Mouse (Mus musculus) embryonic facial prominence, embryonic 11.5 days (tissue): Measurements from ENCODE around the gene Pard3. TPM values are rescaled to one million over a fixed set of nuclear protein-coding genes. Genes with fewer than 3 reads are reported as not detected.
A peak's percentile ranks its signal among the peaks of the same experiment; 100 is the strongest.

Experiments used
- ATAC-seq: fragments of 200-750 bp; cut with Nextera tagmentation; replicated peaks from 2 replicates; pipeline ENCODE4 v1.8.0; 2017; ENCODE audit warnings: low read depth; ENCODE audit not compliant: insufficient number of reproducible peaks, low FRiP score, low TSS enrichment
- DNase-seq: peaks from one replicate; pipeline ENCODE4 v3.0.0-alpha.2; 2015; ENCODE audit warnings: low spot score
- H3K27ac ChIP-seq: fragments of 300-500 bp; sonication (generic); replicated peaks from 2 replicates; pipeline ENCODE4 v1.5.1; 2014; ENCODE audit warnings: mild to moderate bottlenecking, low read depth, low read length, control low read depth
- H3K27me3 ChIP-seq: fragments of 300-500 bp; sonication (generic); 2 replicates; pipeline ENCODE4 v1.6.1; 2014; ENCODE audit warnings: mild to moderate bottlenecking, low read length, moderate library complexity, mixed read lengths; ENCODE audit not compliant: control insufficient read depth, insufficient read depth
- H3K36me3 ChIP-seq: fragments of 300-500 bp; sonication (generic); replicated peaks from 2 replicates; pipeline ENCODE4 v1.6.1; 2014; ENCODE audit warnings: low read depth, mild to moderate bottlenecking, low read length, moderate library complexity, mixed read lengths; ENCODE audit not compliant: control insufficient read depth, insufficient read depth
- H3K4me1 ChIP-seq: fragments of 300-500 bp; sonication (generic); 2 replicates; pipeline ENCODE4 v1.6.1; 2014; ENCODE audit warnings: low read length, mixed read lengths; ENCODE audit not compliant: control insufficient read depth, insufficient read depth
- H3K4me2 ChIP-seq: fragments of 300-500 bp; sonication (generic); 2 replicates; pipeline ENCODE4 v1.6.1; 2014; ENCODE audit warnings: low read depth, mild to moderate bottlenecking, control low read depth, low read length, moderate library complexity
- H3K4me3 ChIP-seq: fragments of 300-500 bp; sonication (generic); 2 replicates; pipeline ENCODE4 v1.5.1; 2014; ENCODE audit warnings: low read depth, low read length, control low read depth
- H3K9ac ChIP-seq: fragments of 300-500 bp; sonication (generic); replicated peaks from 2 replicates; pipeline ENCODE4 v1.6.1; 2014; ENCODE audit warnings: mild to moderate bottlenecking, control low read depth, low read length
- H3K9me3 ChIP-seq: fragments of 300-500 bp; sonication (generic); replicated peaks from 2 replicates; pipeline ENCODE4 v1.6.1; 2016; ENCODE audit warnings: mild to moderate bottlenecking, low read length, inconsistent platforms, mixed read lengths; ENCODE audit not compliant: control insufficient read depth
- WGBS: fragments of 180-500 bp; shearing (Covaris S2); extraction: QIAGEN DNeasy Blood & Tissue Kit; methylation state at CpG from one replicate; pipeline ENCODE4 v1.1.7; 2014; 5-methylcytosine and 5-hydroxymethylcytosine counted together
- polyA plus RNA-seq: library from polyadenylated mRNA; unstranded; fragments of >200 nt; fragmentation: Nextera tagmentation; extraction: Ambion mirVana; gene quantifications from 2 replicates; pipeline ENCODE4 v1.2.1, GENCODE M21; 2014

The Pard3 gene
- polyA plus RNA-seq, 1 experiment from 2014 or later, result 34.5 TPM

- H3K4me1 ChIP-seq, result 0 out of 2 replicates have a peak, but pooled peaks cover 2% of the 10 kb centered on the region
- WGBS, result 70% methylated on average over 13 of the region's 13 CpGs
- no peak overlapping the region for H3K4me3 ChIP-seq
- H3K4me2 ChIP-seq, result no peak overlapping the region
- no peaks in the 10 kb centered on the region for H3K9me3 ChIP-seq
- H3K36me3 ChIP-seq, result no peaks in the 10 kb centered on the region
- no peak for ATAC-seq
- H3K9ac ChIP-seq, result no peak overlapping the region
- H3K27ac ChIP-seq, result no peak overlapping the region
- no peaks in the 10 kb centered on the region for H3K27me3 ChIP-seq
- DNase-seq, result no peak
Observed at GRCm38 (mm10) chr8:127552836-127553235, 489.1 kb downstream of the Pard3 start.

GRCm38 (mm10) chr8:127553582-127553981 is 489.9 kb downstream of the Pard3 start:
- Histone ChIP-seq H3K4me2 (no peak overlapping the region), H3K27ac (no peak overlapping the region), H3K9ac (no peak overlapping the region), H3K4me3 (no peak overlapping the region), H3K27me3 (no peaks in the 10 kb centered on the region), H3K36me3 (no peaks in the 10 kb centered on the region), H3K4me1 (0 out of 2 replicates have a peak, but pooled peaks cover 2% of the 10 kb centered on the region), H3K9me3 (no peaks in the 10 kb centered on the region)
- DNase-seq (peak; percentile 85), ATAC-seq (no peak)
- WGBS, result 36% methylated on average over 5 of the region's 5 CpGs

- Histone ChIP-seq H3K9me3 (no peaks in the 10 kb centered on the region), H3K4me1 (0 out of 2 replicates have a peak, but pooled peaks cover 2% of the 10 kb centered on the region), H3K4me2 (no peak overlapping the region), H3K4me3 (no peak overlapping the region), H3K27me3 (no peaks in the 10 kb centered on the region), H3K36me3 (no peaks in the 10 kb centered on the region), H3K9ac (no peak overlapping the region), H3K27ac (no peak overlapping the region)
- no peak for DNase-seq
- WGBS, result 45% methylated on average over 2 of the region's 2 CpGs
- ATAC-seq, result no peak
Observed at GRCm38 (mm10) chr8:127555795-127556194, 492.1 kb downstream of the Pard3 start.

DNA sequence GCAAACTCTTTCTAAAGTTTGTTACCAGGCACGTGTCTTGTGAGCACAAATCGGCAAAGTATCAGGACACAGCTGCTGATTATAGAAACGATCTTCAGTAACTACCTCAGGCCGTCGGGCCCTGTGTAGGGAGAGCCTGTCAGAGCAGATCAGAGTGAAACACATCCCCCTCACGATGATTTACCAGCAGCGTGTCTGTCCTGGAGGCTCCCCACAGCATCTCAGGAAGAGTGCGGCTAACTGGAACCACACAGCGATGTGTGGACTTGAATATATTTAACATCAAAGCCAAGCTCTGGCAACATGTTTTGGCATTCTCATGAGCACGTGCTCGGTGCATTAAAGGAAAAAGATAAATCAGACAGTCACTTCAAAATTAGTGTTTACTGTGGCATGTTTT is 493.3 kb downstream of the Pard3 start:
- ATAC-seq (0 out of 2 replicates have a peak, but pooled peaks have one; percentile 44), DNase-seq (peak; percentile 54)
- Histone ChIP-seq H3K9ac (no peak overlapping the region), H3K9me3 (no peaks in the 10 kb centered on the region), H3K27me3 (no peaks in the 10 kb centered on the region), H3K4me2 (no peak overlapping the region), H3K4me3 (no peak overlapping the region), H3K27ac (no peak overlapping the region), H3K4me1 (0 out of 2 replicates have a peak, but pooled peaks cover 2% of the 10 kb centered on the region), H3K36me3 (no peaks in the 10 kb centered on the region)
- 23% methylated on average over 11 of the region's 11 CpGs for WGBS

DNA sequence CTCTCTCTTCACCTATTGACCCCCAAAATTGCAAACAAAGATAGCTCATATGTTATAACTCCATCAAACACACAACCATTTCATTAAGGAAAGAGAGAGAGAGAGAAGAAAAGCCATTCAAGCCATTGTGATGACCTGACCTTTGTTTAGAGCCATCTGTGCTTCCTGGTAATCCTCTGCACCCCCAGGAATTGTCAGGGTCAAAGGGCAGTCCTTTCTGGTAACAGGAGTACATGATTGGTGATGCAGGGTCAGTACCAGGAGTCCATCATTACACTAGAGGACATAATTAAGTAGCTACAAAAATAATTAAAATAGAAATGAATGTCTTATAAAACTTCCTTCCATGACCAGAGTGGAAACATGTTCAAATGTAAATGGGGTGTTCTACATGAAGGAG is 493.9 kb downstream of the Pard3 start:
- H3K27me3 ChIP-seq, result no peaks in the 10 kb centered on the region
- no peaks in the 10 kb centered on the region for H3K36me3 ChIP-seq
- H3K9ac ChIP-seq, result no peak overlapping the region
- H3K9me3 ChIP-seq, result no peaks in the 10 kb centered on the region
- no peak for DNase-seq
- H3K4me3 ChIP-seq, result no peak overlapping the region
- no peak overlapping the region for H3K4me2 ChIP-seq
- 0 out of 2 replicates have a peak, but pooled peaks cover 2% of the 10 kb centered on the region for H3K4me1 ChIP-seq
- no peak for ATAC-seq
- no peak overlapping the region for H3K27ac ChIP-seq

DNA sequence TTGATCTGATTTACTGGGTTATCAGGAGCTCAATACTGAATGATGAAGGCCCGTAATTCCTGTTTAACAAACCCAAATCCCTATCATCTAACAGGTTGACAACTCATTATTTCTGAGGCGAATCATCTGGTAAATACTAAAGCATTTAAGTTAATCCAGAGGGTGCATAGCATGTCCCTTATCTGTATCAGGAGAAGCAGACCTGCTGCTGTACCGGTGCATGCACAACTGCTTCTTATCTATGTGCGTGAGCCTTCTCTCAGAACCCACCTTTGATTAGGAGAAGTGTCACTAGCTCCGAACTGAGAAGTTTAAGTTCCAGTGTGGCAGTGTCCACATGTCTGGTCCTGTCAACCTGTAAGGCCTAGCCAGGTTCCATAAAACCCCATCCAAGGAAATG is 499.9 kb downstream of the Pard3 start:
- no peaks in the 10 kb centered on the region for H3K9me3 ChIP-seq
- ATAC-seq (no peak), DNase-seq (no peak)
- H3K4me1 ChIP-seq, result no peaks in the 10 kb centered on the region
- H3K27me3 ChIP-seq, result no peaks in the 10 kb centered on the region
- no peak overlapping the region for H3K4me3 ChIP-seq
- no peak overlapping the region for H3K9ac ChIP-seq
- no peak overlapping the region for H3K27ac ChIP-seq
- H3K4me2 ChIP-seq, result no peak overlapping the region
- 97% methylated on average over 5 of the region's 5 CpGs for WGBS
- H3K36me3 ChIP-seq, result no peaks in the 10 kb centered on the region

DNA sequence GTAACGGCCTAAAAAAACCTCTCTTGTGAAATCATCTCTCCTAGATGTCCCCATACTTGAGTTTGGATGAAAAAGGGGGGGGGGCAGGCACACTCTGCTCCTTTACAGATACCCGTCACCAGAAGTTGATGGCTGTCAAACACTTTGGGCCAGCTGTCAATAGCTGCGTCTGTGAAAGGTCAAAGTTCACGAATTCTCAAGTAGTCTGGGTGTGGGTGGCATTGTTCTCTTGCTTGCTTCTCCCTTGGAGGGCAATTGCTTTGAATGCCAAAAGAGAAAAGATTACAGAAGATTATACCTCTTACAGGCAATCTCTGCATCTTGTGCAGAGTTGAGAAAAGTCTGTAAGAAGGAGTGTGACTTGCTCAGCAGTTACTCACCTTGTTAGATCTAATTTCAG is 500.7 kb downstream of the Pard3 start:
- Histone ChIP-seq H3K4me3 (no peak overlapping the region), H3K9ac (no peak overlapping the region), H3K27me3 (no peaks in the 10 kb centered on the region), H3K4me1 (no peaks in the 10 kb centered on the region), H3K9me3 (no peaks in the 10 kb centered on the region), H3K4me2 (no peak overlapping the region), H3K36me3 (no peaks in the 10 kb centered on the region), H3K27ac (no peak overlapping the region)
- WGBS, result 28% methylated on average over 4 of the region's 4 CpGs
- ATAC-seq, result no peak
- no peak for DNase-seq

DNA sequence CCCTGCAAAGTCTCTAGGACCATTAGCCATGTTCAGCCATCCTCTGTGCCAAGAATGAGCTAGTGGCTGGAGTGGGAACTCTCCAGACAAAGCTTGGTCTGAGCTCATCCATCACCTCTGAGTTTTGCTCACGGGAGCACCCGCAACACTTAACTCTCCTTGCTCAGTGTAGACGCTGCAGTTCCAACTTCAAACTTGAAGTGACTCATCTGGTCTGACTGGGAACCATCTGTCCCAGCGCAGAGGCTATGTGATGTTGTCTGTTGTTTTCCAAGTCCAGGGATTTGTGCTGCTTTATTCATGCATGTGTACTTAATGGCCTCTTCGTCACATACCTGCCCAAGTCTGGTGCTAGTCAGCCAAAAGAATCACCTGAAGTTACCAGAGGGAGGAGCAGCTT is 505.5 kb downstream of the Pard3 start:
- H3K4me1 ChIP-seq, result no peaks in the 10 kb centered on the region
- H3K27me3 ChIP-seq, result no peaks in the 10 kb centered on the region
- DNase-seq (no peak), ATAC-seq (no peak)
- H3K9ac ChIP-seq, result no peak overlapping the region
- H3K36me3 ChIP-seq, result no peaks in the 10 kb centered on the region
- WGBS, result 95% methylated on average over 5 of the region's 5 CpGs
- H3K27ac ChIP-seq, result no peak overlapping the region
- H3K4me2 ChIP-seq, result no peak overlapping the region
- no peaks in the 10 kb centered on the region for H3K9me3 ChIP-seq
- H3K4me3 ChIP-seq, result no peak overlapping the region
